Mouse (Mus musculus) liver, embryonic 11.5 days (tissue): ENCODE measurements at regions not wholly inside any gene's neighbourhood (a gene's known extent, or its start where the extent isn't known, plus 50 kb on each side); places are given as distances from the start of the nearest gene placed in this dataset.

Experiments
- ATAC-seq: fragments of 200-750 bp; cut with Nextera tagmentation; replicated peaks from 2 replicates; pipeline ENCODE4 v1.8.0; 2017; ENCODE audit warnings: moderate number of reproducible peaks, mild to moderate bottlenecking, moderate TSS enrichment, moderate library complexity; ENCODE audit not compliant: low FRiP score
- DNase-seq: peaks from one replicate; pipeline ENCODE4 v3.0.0-alpha.2; 2017; ENCODE audit warnings: low spot score
- H3K27ac ChIP-seq: fragments of 300-500 bp; sonication (generic); 2 replicates; pipeline ENCODE4 v1.5.1; 2014; ENCODE audit warnings: mild to moderate bottlenecking, low read depth, low read length, control low read depth
- H3K27me3 ChIP-seq: fragments of 300-500 bp; sonication (generic); replicated peaks from 2 replicates; pipeline ENCODE4 v1.6.1; 2014; ENCODE audit warnings: low read length, mixed read lengths; ENCODE audit not compliant: control insufficient read depth, insufficient read depth
- H3K36me3 ChIP-seq: fragments of 300-500 bp; sonication (generic); 2 replicates; pipeline ENCODE4 v1.6.1; 2014; ENCODE audit warnings: mild to moderate bottlenecking, low read length, moderate library complexity, mixed read lengths; ENCODE audit not compliant: control insufficient read depth, insufficient read depth
- H3K4me1 ChIP-seq: fragments of 300-500 bp; sonication (generic); replicated peaks from 2 replicates; pipeline ENCODE4 v1.6.1; 2014; ENCODE audit warnings: low read length, mixed read lengths; ENCODE audit not compliant: control insufficient read depth, insufficient read depth
- H3K4me2 ChIP-seq: fragments of 300-500 bp; sonication (generic); 2 replicates; pipeline ENCODE4 v1.6.1; 2014; ENCODE audit warnings: mild to moderate bottlenecking, control low read depth, moderate library complexity
- H3K4me3 ChIP-seq: fragments of 300-500 bp; sonication (generic); 2 replicates; pipeline ENCODE4 v1.5.1; 2014; ENCODE audit warnings: low read depth, low read length, control low read depth
- H3K9ac ChIP-seq: fragments of 300-500 bp; sonication (generic); 2 replicates; pipeline ENCODE4 v1.6.1; 2014; ENCODE audit warnings: low read depth, low read length, control low read depth
- H3K9me3 ChIP-seq: fragments of 300-500 bp; sonication (generic); 2 replicates; pipeline ENCODE4 v1.6.1; 2016; ENCODE audit warnings: low read length, inconsistent platforms, mixed read lengths; ENCODE audit not compliant: control insufficient read depth
- WGBS: fragments of 180-500 bp; shearing (Covaris S2); extraction: QIAGEN DNeasy Blood & Tissue Kit; methylation state at CpG from one replicate; pipeline ENCODE4 v1.1.7; 2014; 5-methylcytosine and 5-hydroxymethylcytosine counted together

DNA sequence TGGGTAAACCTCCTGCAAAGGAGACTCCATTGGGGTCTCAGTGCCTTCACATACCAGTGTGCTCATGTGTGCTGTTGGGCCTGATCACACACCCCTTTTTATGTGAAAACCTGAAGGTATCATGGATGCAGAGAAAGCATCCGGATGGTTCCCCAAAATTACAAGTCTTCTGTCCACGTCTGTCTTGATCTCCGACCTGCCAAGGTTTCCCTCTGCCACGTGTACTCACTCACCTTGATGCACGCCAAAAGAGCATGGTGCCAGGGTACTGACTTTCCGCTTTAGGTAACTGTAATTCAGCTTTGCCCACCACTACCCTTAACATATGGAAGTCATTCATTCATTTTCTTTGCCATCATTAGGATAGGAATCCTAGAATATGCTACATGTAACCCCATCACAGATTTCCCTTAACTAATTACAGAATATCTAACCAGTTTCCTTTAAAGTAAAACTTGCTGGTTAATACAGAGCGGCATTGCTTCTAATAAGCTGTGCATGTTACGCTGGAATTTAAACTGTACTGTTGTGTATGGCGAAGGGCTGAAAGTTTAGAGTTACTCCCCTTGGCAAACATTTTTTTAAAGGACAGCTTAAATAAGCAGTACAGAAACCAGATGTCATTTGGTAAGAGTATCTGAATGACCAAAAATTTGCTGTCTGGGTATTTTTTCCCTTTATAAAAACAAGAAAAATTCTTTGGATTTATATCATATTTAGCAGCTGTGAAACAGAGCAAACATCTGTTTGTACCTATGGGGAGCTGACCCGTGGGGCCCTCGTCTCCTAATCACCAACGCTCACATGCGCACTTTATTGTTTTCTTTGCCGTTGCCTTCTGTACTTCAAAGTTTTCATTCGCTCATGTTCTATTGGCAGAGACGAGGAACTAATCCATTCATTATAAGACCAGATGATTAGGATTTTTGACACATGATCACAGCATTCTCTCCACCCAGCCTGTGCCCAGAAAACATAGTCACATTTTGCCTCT lies 131.4 kb upstream of the Gm15217 start:
- Histone ChIP-seq H3K27me3 (no peaks in the 10 kb centered on the region), H3K27ac (no peak overlapping the region), H3K4me1 (no peaks in the 10 kb centered on the region), H3K4me2 (no peak overlapping the region), H3K9ac (no peak overlapping the region), H3K4me3 (no peak overlapping the region), H3K36me3 (no peaks in the 10 kb centered on the region), H3K9me3 (no peaks in the 10 kb centered on the region)
- WGBS = 84% methylated on average over 16 of the region's 16 CpGs
- ATAC-seq (no peak), DNase-seq (no peak)

DNA sequence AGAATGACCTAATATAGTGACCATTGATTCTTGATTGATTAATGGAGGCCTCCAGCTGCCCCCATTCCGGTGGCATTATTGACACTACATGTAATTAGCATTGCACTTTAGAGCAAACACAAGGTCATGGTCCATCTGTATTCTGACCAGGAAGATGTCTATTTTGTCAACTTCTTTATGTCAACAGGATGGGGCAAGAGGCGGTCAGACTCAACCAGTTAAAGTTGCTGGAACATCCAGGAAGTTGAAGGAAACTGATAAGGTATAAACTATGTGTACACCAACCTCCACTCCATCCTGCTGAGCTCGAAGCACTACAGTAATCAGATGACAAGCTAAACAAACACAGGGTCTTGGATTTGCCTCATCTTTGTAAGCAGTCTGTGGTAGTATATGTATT lies 130.1 kb upstream of the Gm15217 start:
- WGBS = 37% methylated on average over 3 of the region's 3 CpGs
- Histone ChIP-seq H3K27ac (no peak overlapping the region), H3K4me2 (no peak overlapping the region), H3K9me3 (no peaks in the 10 kb centered on the region), H3K4me1 (no peaks in the 10 kb centered on the region), H3K9ac (no peak overlapping the region), H3K4me3 (no peak overlapping the region), H3K27me3 (no peaks in the 10 kb centered on the region), H3K36me3 (no peaks in the 10 kb centered on the region)
- ATAC-seq (no peak; the same call in 1 of the 2 replicates), DNase-seq (no peak)

DNA sequence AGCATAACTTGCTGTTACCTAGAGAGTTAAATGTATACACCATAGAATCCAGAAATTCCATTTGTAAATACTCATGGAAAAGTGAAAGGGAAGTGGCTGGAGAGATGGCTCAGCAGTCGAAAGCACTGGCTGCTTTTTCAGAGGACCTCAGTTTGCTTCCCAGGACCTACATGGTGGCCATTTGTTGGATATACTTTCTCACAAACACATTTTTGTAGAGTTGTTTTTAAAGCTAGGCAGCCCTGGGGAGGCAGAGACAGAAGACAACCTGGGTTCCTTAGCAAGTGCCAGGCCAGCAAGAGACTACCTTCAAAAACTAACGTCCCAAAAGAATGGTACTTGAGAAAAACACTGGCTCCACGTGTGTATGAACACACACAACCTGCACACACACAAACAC lies 124.0 kb upstream of the Gm15217 start:
- Histone ChIP-seq H3K9ac (no peak overlapping the region), H3K27ac (no peak overlapping the region), H3K4me2 (no peak overlapping the region), H3K9me3 (no peaks in the 10 kb centered on the region), H3K36me3 (no peaks in the 10 kb centered on the region), H3K4me1 (no peaks in the 10 kb centered on the region), H3K4me3 (no peak overlapping the region), H3K27me3 (no peaks in the 10 kb centered on the region)
- WGBS = 77% methylated on average over 3 of the region's 3 CpGs
- DNase-seq (no peak), ATAC-seq (no peak)

DNA sequence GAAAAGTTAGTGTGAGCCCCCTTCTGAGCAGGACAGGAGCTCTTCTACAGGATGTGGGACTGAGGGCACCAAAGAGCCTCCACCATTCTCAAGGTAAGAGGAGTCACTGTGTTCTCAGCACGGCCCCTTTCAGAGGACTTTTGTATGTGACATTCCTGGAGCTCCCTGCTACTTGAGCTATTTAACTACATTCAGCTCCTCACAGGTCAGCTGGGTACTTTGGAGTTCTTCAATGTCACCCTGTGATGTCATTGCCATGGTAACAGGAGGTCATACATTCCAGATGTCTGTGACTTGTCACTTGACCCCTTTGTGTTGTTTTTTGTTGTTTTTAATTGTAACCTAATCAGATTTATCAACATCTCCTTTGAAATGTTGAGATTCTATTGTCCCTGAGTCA lies 122.9 kb upstream of the Gm15217 start:
- no peak overlapping the region for H3K4me2 ChIP-seq
- no peak overlapping the region for H3K27ac ChIP-seq
- no peak overlapping the region for H3K4me3 ChIP-seq
- DNase-seq (no peak), ATAC-seq (no peak)
- no peaks in the 10 kb centered on the region for H3K27me3 ChIP-seq
- WGBS = 44% methylated on average over 1 of the region's 1 CpGs
- H3K9me3 ChIP-seq = no peaks in the 10 kb centered on the region
- H3K9ac ChIP-seq = no peak overlapping the region
- no peaks in the 10 kb centered on the region for H3K4me1 ChIP-seq
- no peaks in the 10 kb centered on the region for H3K36me3 ChIP-seq

DNA sequence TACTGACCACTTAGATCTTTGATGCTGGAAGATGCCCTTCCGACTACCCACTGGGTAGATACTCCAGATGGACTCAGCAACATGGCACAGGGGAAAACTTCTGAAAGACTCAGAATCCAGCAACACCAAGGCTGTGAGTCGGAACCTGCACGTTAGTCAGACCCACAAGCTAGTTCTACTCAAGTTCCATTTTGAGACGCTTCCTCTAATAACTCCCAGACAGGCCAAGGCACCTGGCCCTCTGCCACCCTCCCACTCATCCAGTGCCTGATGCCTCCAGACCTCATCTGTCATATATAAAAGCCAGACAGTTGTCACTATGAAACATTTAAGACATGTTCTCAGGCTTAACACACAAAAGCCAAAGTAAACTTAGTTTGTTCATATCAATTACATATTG lies 121.9 kb upstream of the Gm15217 start:
- no peak overlapping the region for H3K4me3 ChIP-seq
- WGBS = 77% methylated on average over 4 of the region's 4 CpGs
- no peak overlapping the region for H3K4me2 ChIP-seq
- H3K27ac ChIP-seq = no peak overlapping the region
- no peak for DNase-seq
- no peaks in the 10 kb centered on the region for H3K9me3 ChIP-seq
- no peak for ATAC-seq
- no peaks in the 10 kb centered on the region for H3K4me1 ChIP-seq
- no peaks in the 10 kb centered on the region for H3K27me3 ChIP-seq
- no peaks in the 10 kb centered on the region for H3K36me3 ChIP-seq
- no peak overlapping the region for H3K9ac ChIP-seq

DNA sequence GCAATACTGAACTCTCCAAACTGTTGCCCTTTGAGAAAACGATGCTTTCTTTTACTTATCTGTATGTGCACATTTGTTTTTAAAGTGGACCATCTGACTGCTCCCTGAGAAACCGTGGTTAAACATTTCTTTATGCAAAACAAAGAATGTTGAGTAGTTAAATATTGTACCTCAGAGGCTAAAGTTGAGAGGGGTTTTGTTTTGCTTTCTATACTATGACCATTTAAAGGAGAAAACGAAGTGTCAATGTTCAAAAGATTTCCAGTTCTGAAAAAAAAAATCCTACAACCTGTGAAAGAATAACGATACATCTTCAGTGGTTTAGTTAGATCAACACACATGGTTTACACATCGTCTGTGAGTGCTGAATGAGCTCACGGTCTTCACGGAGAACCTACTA lies 120.7 kb upstream of the Gm15217 start:
- no peak for ATAC-seq
- Histone ChIP-seq H3K4me1 (no peaks in the 10 kb centered on the region), H3K27me3 (no peaks in the 10 kb centered on the region)

DNA sequence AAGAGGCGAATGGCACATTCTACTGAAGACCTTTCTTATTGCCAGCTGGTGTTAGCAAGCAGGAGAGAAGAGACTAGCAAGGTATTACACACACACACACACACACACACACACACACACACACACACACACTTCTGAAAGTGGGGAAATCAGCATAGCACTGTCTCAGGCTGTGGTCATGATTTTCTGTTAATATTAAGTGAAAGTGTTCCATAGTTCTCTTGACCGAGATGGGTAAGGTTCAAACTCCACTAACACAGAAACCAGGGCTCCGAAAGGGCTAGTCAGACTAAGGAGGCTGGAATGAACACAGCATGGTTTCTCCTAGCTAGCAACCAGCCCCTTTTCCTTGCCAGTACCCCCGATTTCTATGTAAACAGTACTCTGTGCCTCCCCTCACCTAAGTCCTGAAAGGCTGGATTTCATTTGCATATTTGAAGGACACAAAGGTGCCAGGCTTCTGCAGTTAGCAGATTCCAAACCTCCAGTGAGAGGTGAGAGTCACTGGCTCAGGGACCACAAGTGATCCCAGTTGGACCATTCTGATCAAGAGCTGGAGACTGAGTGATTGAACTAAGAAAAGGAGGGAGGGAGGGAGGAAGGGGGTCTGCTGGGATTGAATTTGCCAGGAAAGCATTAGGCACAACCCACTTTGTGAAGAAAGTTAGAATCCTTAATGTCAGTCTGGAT lies 118.8 kb upstream of the Gm15217 start:
- ATAC-seq (no peak), DNase-seq (no peak)
- Histone ChIP-seq H3K27me3 (no peaks in the 10 kb centered on the region), H3K9ac (no peak overlapping the region), H3K27ac (no peak overlapping the region), H3K4me2 (no peak overlapping the region), H3K4me3 (no peak overlapping the region), H3K36me3 (no peaks in the 10 kb centered on the region), H3K4me1 (no peaks in the 10 kb centered on the region), H3K9me3 (no peaks in the 10 kb centered on the region)
- WGBS = 77% methylated on average over 4 of the region's 4 CpGs

More for the DNA sequence above, 120.7 kb upstream of the Gm15217 start:
- no peaks in the 10 kb centered on the region for H3K36me3 ChIP-seq
- DNase-seq = no peak
- 76% methylated on average over 7 of the region's 7 CpGs for WGBS
- H3K4me3 ChIP-seq = no peak overlapping the region
- no peak overlapping the region for H3K9ac ChIP-seq
- no peak overlapping the region for H3K4me2 ChIP-seq
- no peak overlapping the region for H3K27ac ChIP-seq
- H3K9me3 ChIP-seq = no peaks in the 10 kb centered on the region

DNA sequence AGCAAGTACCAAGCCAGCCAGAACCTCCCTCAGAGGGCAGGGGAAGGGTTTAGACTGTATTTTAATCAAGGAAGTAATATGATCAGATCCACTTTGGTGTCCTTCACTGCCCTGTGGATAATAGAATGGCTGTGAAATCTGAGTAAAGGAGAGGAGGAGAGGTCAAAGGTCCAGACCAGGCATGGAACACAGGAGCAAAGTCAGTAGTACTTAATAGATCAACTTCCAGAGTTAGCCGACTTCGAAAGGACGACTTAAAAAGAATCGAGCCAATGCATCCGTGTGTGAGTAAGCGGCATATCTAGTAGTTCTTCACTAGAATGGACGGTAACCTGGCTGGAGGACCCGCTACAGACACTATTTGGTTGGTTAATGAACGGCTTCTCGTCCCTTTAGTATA lies 103.8 kb upstream of the Gm15217 start:
- 92% methylated on average over 10 of the region's 10 CpGs for WGBS
- Histone ChIP-seq H3K9ac (no peak overlapping the region), H3K4me3 (no peak overlapping the region), H3K4me1 (no peaks in the 10 kb centered on the region), H3K9me3 (no peaks in the 10 kb centered on the region), H3K4me2 (no peak overlapping the region), H3K36me3 (no peaks in the 10 kb centered on the region), H3K27ac (no peak overlapping the region), H3K27me3 (no peaks in the 10 kb centered on the region)
- ATAC-seq (no peak), DNase-seq (no peak)
